Comparison of ENCODE assay signal across 8 mouse cellular contexts in the genomic region with DNA sequence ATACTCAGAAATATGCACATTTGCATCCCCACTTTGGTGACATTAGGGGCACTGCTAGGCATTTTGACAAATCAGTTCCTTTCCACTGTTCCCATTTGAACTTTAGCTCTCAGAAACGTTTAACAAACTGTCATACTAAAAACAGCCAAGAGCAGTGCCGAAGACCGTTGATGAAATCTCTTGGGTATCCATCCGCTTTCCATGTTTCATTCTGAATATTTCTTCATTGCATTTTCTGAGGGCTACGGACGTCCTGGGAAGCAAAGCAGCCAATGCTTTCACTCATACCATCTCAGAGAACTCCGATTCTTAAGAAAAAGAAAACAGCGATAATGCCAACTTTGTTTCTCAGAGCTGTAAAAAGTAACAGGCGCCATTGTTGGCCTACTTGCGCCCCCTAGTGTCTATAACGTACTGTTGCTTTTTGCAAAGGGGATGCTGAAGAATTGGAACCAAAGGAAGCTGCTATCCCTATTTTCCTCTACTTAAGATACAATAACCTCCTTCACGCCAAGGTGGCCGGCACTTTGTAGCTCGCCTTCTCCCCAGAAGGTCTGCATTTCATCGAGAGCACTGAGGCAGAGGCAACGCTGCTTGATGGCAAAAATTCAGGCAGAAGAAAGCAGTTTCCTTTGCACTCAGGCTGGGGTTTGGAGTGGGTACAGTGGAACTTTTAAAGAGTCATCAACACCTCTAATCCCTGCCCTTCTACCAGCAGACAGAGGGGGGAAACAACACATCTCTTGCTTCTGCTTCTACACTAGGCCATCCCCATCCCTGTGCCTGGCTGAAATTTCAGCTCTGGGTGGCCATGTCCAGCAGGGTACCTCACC.
A peak's percentile ranks its signal among the peaks of the same experiment; 100 is the strongest.
DNase-seq lines count a peak whose midpoint lies in the region; ATAC-seq and TF ChIP-seq lines count a peak whose summit lies in the region.

No protein-coding gene starts in this region.

- no peaks in the 10 kb centered on the region for H3K36me3 ChIP-seq in embryonic facial prominence, embryonic 13.5 days
- H3K36me3 ChIP-seq in heart, adult 2 months (ENCODE audit: control insufficient read depth, insufficient read depth, low read length) = no peaks in the 10 kb centered on the region
- H3K36me3 ChIP-seq in kidney, adult 2 months (ENCODE audit: control insufficient read depth, insufficient read depth, low read length) = no peaks in the 10 kb centered on the region
- no peaks in the 10 kb centered on the region for H3K36me3 ChIP-seq in midbrain, embryonic 11.5 days (ENCODE audit: control insufficient read depth, insufficient read depth, low read length)
- no peaks in the 10 kb centered on the region for H3K36me3 ChIP-seq in small intestine, adult 2 months (ENCODE audit: control insufficient read depth, insufficient read depth, low read length)

- no peaks in the 10 kb centered on the region for H3K9me3 ChIP-seq in embryonic facial prominence, embryonic 13.5 days
- H3K9me3 ChIP-seq in midbrain, embryonic 11.5 days (ENCODE audit: control insufficient read depth, low read length) = no peaks in the 10 kb centered on the region

- no peak for TF ChIP-seq POLR2A in heart, adult 2 months (IDR thresholded peaks at IDR 0.05; ENCODE audit: insufficient read depth, low read depth, low read length)
- no peak for TF ChIP-seq POLR2A in kidney, adult 2 months (IDR thresholded peaks at IDR 0.05; ENCODE audit: low read depth, low read length)
- TF ChIP-seq POLR2A in small intestine, adult 2 months (IDR thresholded peaks at IDR 0.05; ENCODE audit: low read depth, low read length) = no peak

- no peak for ATAC-seq in embryonic facial prominence, embryonic 13.5 days (ENCODE audit: insufficient number of reproducible peaks, insufficient read depth, low FRiP score, low TSS enrichment, low read depth)
- peak; percentile 25; the same call in 1 of the 2 replicates for ATAC-seq in midbrain, embryonic 11.5 days (ENCODE audit: low FRiP score)

- TF ChIP-seq CTCF in heart, adult 2 months (IDR thresholded peaks at IDR 0.05) = peak; percentile 95
- TF ChIP-seq CTCF in kidney, adult 2 months (conservative IDR thresholded peaks at IDR 0.05; ENCODE audit: insufficient read depth, insufficient read length, low read depth, low read length) = peak; percentile 50
- TF ChIP-seq CTCF in small intestine, adult 2 months (IDR thresholded peaks at IDR 0.05; ENCODE audit: extremely low read depth, insufficient read length, insufficient replicate concordance, low read depth, low read length) = 0 out of 2 replicates have a peak, but pooled peaks have one; percentile 23

- no peak for TF ChIP-seq EP300 in heart, adult 2 months (IDR thresholded peaks at IDR 0.05; ENCODE audit: insufficient read depth, low read depth, low read length)

- H3K4me1 ChIP-seq in embryonic facial prominence, embryonic 13.5 days = peaks cover 11% of the 10 kb centered on the region
- no peaks in the 10 kb centered on the region; the same call in 1 of the 2 replicates for H3K4me1 ChIP-seq in heart, adult 2 months (ENCODE audit: control insufficient read depth, insufficient read depth, low read length)
- no peaks in the 10 kb centered on the region for H3K4me1 ChIP-seq in kidney, adult 2 months (ENCODE audit: control insufficient read depth, insufficient read depth, low read length)
- H3K4me1 ChIP-seq in midbrain, embryonic 11.5 days (ENCODE audit: control insufficient read depth, insufficient read depth, low read length) = no peaks in the 10 kb centered on the region; the same call in 1 of the 2 replicates
- no peaks in the 10 kb centered on the region for H3K4me1 ChIP-seq in small intestine, adult 2 months (ENCODE audit: control insufficient read depth, insufficient read depth, insufficient read length, low read length)

- 8% methylated on average over 16 of the region's 16 CpGs for WGBS in embryonic facial prominence, embryonic 13.5 days
- WGBS in heart, adult 2 months = 16% methylated on average over 16 of the region's 16 CpGs
- WGBS in kidney, adult 2 months = 7% methylated on average over 16 of the region's 16 CpGs
- WGBS in midbrain, embryonic 11.5 days = 23% methylated on average over 16 of the region's 16 CpGs
- 17% methylated on average over 16 of the region's 16 CpGs for WGBS in small intestine, adult 2 months

- peak overlapping the region; percentile 11; the same call in 1 of the 2 replicates for H3K27ac ChIP-seq in embryonic facial prominence, embryonic 13.5 days
- H3K27ac ChIP-seq in heart, adult 2 months = peak overlapping the region; percentile 16; the same call in 1 of the 2 replicates
- H3K27ac ChIP-seq in kidney, adult 2 months (ENCODE audit: insufficient read depth, low read depth, low read length) = no peak overlapping the region
- H3K27ac ChIP-seq in midbrain, embryonic 11.5 days (ENCODE audit: low read depth, low read length) = no peak overlapping the region
- H3K27ac ChIP-seq in small intestine, adult 2 months (ENCODE audit: insufficient read depth, low read depth, low read length) = no peak overlapping the region

- peak overlapping the region; percentile 37; the same call in 1 of the 2 replicates for H3K9ac ChIP-seq in embryonic facial prominence, embryonic 13.5 days
- H3K9ac ChIP-seq in heart, adult 2 months (ENCODE audit: low read depth, low read length) = 0 out of 2 replicates have a peak overlapping the region, but pooled peaks have one; percentile 36
- H3K9ac ChIP-seq in midbrain, embryonic 11.5 days (ENCODE audit: low read length) = no peak overlapping the region; the same call in 1 of the 2 replicates

- peak; percentile 40 for DNase-seq in B cell, adult 2 months
- peak; percentile 65 to 70 for DNase-seq in adrenal gland, postnatal 36 days
- peak; percentile 45 to 49 for DNase-seq in heart, adult 2 months
- DNase-seq in kidney, adult 2 months = peak; percentile 66
- peak; percentile 64 for DNase-seq in left cerebral cortex, postnatal 4 days
- peak; percentile 94 for DNase-seq in midbrain, embryonic 11.5 days (ENCODE audit: low spot score, missing footprints)

- no peaks in the 10 kb centered on the region for H3K79me2 ChIP-seq in heart, adult 2 months (replicated peaks; ENCODE audit: control insufficient read depth, insufficient read depth, low read length)

- H3K4me3 ChIP-seq in embryonic facial prominence, embryonic 13.5 days = peak overlapping the region; percentile 21
- H3K4me3 ChIP-seq in heart, adult 2 months = no peak overlapping the region
- H3K4me3 ChIP-seq in kidney, adult 2 months (ENCODE audit: insufficient read depth, low read depth, low read length) = peak overlapping the region; percentile 25; the same call in 1 of the 2 replicates
- H3K4me3 ChIP-seq in midbrain, embryonic 11.5 days (ENCODE audit: low read depth, low read length) = no peak overlapping the region
- no peak overlapping the region for H3K4me3 ChIP-seq in small intestine, adult 2 months (ENCODE audit: low read depth, low read length)

- intact Hi-C loops in heart, adult 2 months (cut with DNase I) = loop anchor here (5.0 to 10.0 kb wide), 4 partner anchors 734 to 1909 kb away; no protein-coding TSS in a partner anchor
- intact Hi-C loops in left cerebral cortex, postnatal 4 days (cut with DNase I) = loop anchor here (5.0 kb wide), 2 partner anchors 734 to 884 kb away; no protein-coding TSS in a partner anchor

- H3K4me2 ChIP-seq in embryonic facial prominence, embryonic 13.5 days = peak overlapping the region; percentile 52
- no peak overlapping the region; the same call in 1 of the 2 replicates for H3K4me2 ChIP-seq in midbrain, embryonic 11.5 days

- peaks cover 13% of the 10 kb centered on the region for H3K27me3 ChIP-seq in embryonic facial prominence, embryonic 13.5 days
- no peaks in the 10 kb centered on the region for H3K27me3 ChIP-seq in heart, adult 2 months (ENCODE audit: control insufficient read depth, insufficient read depth, low read length)
- H3K27me3 ChIP-seq in kidney, adult 2 months (replicated peaks; ENCODE audit: control insufficient read depth, insufficient read depth, low read length) = no peaks in the 10 kb centered on the region
- no peaks in the 10 kb centered on the region; the same call in 1 of the 2 replicates for H3K27me3 ChIP-seq in midbrain, embryonic 11.5 days (ENCODE audit: control insufficient read depth, insufficient read depth, low read length)
- no peaks in the 10 kb centered on the region for H3K27me3 ChIP-seq in small intestine, adult 2 months (ENCODE audit: control insufficient read depth, insufficient read depth, low read length)

Comparison
In these comparisons a context has a peak if more than half of its experiments do, and no peak if none do; other contexts are left out.
1. DNase-seq: peak in every context shown above with its lines; median percentile 94 in midbrain, embryonic 11.5 days; 68 in adrenal gland, postnatal 36 days; 66 in kidney, adult 2 months; 64 in left cerebral cortex, postnatal 4 days; 47 in heart, adult 2 months; 40 in B cell, adult 2 months.
2. H3K27ac ChIP-seq: peak in embryonic facial prominence, embryonic 13.5 days (single experiment) and heart, adult 2 months (single experiment); none in kidney, adult 2 months (single experiment), midbrain, embryonic 11.5 days (single experiment) and small intestine, adult 2 months (single experiment).
3. H3K4me3 ChIP-seq: peak in embryonic facial prominence, embryonic 13.5 days (single experiment) and kidney, adult 2 months (single experiment); none in heart, adult 2 months (single experiment), midbrain, embryonic 11.5 days (single experiment) and small intestine, adult 2 months (single experiment).
4. CTCF ChIP-seq: peak in every context shown above with its lines; median percentile 95 in heart, adult 2 months; 50 in kidney, adult 2 months; 23 in small intestine, adult 2 months.